Mouse (Mus musculus): Measurements from ENCODE around the gene Steap3.

Gene Steap3

DNA sequence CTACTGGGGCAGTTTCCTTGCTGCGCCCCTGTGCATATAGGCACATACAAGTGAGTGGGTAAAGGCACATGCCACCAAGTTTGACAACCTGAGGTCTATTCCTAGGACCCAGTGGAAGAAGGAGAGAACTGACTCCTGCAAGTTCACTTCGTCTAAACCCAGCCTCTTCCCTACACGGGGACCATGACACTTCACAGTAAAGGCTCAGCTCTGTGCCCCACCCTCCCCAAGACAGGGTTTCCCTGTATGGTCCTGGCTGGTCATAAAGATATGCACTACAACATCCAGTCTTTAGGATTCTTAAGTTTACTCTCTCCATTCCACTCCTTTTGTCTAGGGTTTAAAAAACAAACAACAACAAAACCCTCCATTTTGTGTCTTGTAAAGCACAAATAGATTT lies 21.9 kb downstream of the Steap3 start:
- no peak for DNase-seq (ENCODE audit: low spot score)

DNA sequence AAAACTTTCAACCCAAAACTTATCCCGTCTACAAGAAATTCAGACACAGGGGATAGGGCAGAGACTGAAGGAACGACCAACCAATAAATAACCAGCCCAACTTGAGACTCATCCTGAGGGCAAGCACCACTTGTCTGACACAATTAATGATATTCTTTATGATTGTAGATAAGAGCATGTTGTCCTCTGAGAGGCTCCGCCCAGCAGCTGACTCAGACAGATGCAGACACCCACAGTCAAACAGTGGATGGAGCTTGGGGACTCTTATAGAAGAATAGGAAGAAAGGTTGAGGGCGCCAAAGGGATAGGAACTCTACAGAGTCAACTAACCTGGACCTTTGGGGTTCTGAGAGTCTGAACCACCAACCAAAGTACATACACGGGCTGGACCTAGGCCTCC lies 22.7 kb downstream of the Steap3 start:
- no peak for DNase-seq (ENCODE audit: low spot score)

DNA sequence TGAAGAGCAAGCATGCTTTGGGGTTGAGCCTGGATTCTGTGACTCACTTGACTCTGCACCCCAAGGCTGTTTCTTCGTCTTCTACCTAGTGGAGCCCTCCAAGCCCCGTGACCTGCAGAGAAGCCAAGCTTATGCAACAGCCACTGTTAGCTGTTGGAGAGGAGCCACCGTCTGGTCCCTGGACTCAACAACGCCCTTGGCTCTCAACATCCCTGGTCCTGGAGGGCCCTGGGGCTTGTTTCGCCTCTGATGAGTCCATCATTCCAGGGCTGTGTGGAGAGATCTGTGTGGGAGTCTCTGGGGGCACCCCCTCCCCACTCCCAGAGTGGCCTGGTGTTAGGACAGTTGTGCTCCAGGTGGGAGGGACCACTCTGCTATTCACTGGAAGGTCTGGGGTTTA lies 24.3 kb downstream of the Steap3 start:
- peak; percentile 75 for DNase-seq (ENCODE audit: low spot score)

DNA sequence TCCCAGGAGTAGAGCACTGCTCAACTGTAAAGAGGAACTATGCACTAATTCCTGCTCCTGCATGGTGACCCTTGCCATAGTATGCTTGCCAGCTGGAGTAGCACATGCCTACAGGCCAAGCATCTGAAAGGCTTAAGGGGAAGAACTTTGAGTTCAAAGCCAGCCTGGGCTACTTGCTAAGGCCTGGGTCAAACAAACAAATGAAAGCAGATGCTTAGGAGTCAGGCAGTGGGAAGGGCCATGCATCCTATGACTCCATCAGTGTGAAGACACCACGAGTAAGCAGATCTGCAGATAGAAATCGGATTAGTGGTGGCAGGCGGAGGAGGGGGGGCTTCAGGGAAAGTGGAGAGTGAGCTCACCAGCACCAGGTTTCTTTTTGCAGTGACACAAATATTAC lies 25.2 kb downstream of the Steap3 start:
- no peak for DNase-seq (ENCODE audit: low spot score)

DNA sequence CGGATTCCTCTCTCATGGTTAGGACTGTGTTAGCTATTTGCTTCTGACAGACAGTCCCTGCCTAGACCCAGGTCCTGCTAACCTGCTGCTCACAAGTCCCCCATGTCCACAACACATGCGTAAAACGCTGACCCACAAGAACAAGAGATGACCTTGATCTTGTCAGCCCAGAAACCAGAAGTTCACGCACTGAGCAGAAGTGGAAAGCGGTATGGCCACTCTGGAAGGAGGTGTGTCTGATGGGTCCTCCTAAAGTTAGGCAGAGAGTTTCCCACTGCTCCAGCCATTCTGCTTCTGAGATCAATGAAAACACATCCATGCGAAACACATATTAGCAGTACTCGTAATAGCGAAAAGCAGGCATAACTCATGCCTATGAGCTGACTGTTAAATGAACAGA lies 25.6 kb downstream of the Steap3 start:
- DNase-seq (ENCODE audit: low spot score) = no peak

DNA sequence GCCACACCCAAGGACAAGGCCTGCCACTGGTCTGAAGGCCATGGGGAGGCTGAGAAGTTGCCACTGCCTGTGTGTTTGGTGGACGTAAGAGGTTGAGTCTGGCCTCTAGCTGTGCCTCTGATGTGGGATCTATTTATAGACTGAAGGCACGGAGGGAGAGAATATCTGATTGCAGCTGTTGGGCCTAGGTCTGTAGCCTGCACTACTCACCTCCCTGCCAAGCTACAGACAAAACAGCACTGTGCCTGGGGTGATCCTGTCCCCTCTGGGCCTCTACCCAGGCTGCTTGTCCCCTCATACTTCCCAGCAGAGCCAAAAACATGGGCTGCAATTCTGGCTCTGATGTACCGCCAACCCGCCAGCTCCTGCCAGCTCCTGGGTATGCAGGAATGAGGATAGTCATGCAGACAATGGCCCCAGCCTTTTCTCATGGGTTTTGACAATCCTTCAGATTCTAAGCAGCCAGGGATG lies 26.8 kb downstream of the Steap3 start:
- DNase-seq (ENCODE audit: low spot score) = peak; percentile 45

DNA sequence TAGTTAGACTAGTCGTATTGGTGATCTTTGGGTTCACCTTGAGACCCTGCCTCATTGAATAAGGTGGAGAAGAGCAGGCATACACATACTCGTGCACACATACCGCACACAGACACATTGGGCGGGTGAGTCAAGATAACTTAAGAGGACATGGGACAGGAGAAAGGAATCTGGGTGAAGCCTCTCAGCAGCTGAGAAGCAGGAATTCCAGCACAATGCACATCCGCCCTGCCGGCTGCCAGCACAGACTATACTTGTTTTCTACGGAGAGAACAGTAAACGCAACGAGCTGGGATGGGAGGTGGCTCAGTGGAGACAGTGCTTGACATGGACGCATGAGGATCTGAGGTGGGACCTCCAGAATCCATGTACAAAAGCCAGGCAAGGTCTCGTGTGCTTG lies 27.9 kb downstream of the Steap3 start:
- no peak for DNase-seq (ENCODE audit: low spot score)

DNA sequence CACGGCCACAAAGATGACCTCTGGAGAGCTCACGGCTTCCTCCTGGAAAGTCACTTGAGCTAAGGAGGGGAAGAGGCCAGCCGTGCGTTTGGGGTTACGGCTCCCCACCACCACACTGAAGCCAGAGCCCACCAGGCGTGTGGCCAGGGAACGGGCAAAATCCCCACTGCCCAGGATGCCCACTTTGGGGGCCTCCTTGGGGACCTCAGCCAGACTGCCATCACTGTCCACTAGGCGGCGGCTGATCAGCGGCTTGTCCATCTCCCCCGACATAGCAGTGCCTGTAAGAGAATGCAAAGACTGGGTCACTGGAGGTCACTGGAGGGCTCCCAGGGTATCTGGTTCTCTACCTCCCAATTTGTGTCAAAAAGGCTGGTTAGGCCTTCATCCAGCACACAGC lies 28.5 kb downstream of the Steap3 start:
- DNase-seq (ENCODE audit: low spot score) = no peak

DNA sequence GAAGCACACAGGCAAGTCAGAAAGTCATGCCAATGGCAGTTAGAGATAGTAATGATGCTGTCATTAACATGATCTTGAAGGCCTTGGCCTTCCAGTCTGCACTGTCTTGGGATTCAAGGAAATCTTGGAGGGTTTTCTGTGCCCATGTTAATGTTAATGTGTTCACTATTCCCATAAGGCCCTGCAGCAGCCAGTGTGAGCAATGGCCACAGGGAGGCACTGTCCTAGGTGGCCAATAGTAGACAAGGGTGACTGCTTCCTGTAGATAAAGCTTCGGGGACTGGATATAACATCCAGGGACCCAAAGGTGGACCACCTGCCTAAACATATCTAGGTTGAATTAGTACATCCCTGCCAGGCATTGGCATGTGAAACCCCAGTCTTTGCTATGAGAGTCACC lies 35.4 kb downstream of the Steap3 start:
- DNase-seq (ENCODE audit: low spot score) = no peak

DNA sequence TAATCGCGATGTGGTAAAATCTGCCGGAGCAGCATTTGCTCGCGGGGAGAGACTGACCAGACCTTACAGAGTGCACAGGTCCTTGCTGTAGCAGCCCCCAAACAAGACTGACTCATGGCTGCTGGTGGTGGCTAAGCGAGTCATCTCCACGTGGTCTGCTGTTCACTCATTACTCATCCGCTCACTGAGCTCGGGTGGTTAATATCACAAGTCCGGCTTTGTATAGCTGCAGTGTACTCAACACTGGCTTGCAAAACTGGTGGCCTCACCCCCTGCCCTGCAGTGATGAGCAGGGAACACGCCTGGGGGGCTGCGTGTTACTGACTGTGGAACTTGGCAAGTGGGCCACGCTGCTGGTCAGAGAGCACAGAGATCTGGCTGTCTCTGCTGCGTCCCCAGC lies 36.1 kb downstream of the Steap3 start:
- no peak for DNase-seq (ENCODE audit: low spot score)

DNA sequence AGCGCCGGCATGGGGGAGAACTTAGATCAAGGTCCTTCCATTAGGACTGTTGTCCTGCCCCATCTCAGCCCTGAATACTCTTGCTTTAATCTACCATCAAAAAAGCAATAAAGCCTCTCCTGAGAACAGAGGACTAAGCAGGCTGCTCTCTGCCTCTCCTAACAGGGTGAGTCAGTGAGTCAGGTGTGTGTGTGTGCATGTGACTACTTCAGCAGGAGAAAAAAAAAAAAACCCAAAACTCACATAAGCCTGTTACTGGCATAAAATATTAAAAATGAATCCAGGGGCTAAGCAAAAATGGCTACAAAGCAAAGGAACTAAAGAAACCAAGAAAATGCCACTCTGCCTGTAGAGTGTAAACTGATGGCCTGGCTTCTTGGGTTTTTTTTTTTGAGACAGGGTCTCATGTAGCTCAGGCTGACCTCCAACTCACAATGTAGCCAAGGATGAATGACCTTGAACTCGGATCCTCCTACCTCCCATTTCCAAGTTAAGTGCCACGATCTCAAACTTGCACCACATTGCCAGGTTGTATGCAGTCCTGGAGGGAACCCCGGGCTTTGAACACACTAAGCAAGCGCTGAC lies 36.8 kb downstream of the Steap3 start:
- no peak for DNase-seq (ENCODE audit: low spot score)

DNA sequence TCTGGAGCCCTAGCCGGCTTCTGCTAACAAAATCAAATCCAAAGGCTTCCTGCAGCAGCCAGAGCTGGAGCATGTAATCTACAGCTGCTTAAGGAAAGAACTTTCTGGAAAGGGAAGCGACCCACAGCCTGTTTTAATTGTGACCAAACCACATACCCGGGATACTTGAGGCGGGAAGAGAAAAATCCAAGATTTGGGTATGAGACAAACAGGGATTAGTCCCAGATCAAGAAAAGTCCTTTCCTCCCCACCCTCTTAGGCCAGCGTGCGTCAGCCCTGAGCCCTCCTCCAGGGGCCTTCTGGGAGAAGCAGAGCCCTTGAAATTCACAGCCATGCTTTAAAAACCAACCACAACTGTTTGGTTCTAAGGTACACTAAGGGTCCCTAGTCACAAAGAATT lies 40.3 kb downstream of the Steap3 start:
- no peak for DNase-seq (ENCODE audit: low spot score)

DNA sequence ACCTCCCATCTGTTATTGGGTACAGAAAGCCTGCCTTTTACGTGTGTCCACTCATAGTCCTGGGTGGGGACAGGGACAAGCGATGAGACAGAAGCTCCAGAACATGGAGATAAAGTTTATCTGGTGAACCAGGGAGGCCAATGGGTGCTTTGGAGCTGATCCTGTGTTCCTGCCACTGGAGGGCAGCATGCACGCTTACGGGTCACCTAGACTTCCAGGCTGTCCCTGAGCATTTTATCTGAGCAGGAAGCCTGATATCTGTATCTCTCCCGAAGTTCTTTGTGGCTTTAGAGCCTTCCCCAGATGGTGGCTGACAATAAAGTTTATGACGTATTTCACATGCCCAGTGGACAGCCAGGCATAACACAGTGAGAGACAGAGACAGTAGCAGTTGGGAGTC lies 41.2 kb downstream of the Steap3 start:
- no peak for DNase-seq (ENCODE audit: low spot score)

DNA sequence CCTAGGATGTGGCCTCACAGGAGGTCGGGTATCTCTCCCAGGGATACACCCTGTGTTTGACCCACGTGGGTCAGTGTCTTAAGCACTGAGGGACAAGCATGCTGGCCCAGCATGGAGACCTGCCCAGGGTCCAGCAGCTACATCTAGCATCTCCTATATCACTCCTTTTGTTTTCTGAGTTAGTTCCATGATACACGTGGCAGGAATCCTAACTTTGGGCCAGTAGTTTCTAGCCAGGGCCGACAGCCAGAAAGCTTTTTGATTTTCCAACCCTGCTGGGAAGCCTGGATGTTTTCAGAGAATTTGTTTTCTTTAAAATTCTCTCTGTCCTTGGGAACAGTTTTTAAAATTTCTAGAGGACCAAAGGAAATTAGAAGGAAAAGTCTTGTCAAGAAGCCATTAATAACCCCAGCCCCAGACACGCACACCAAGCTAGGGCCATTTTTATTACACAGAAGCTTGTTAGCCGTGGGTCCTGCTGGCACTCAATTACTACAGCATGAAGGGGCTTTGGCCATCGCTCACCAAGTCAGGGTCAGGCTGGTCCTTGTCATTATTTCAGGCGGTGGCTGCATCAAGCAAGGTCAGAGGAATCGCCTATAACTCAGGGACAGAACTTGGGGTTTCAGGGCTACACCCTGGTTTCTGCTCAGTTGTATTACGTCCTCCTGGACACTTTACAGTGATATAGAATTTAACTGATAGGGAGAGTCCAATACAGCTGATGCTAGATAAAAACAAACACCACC lies 42.6 kb downstream of the Steap3 start:
- DNase-seq (ENCODE audit: low spot score) = no peak

DNA sequence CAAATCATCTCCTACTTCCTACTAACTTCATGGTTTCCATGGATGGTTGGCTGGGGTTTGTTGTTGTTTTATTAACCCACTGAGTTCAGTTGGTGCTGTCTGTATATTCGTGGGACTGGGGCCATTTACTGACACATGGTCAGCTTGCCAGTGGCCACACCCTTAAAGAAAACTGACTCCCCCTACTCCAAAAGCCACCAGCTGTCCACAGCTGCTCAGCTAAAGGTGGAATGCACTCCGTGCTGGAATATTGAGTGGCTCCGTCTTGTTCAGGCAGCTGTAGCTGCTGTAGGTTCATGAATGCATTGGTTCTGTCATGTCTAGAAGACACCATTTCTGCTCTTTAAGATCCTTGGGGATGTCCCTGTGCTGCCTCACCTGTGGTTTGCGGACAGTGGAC lies 48.9 kb downstream of the Steap3 start:
- DNase-seq (ENCODE audit: low spot score) = no peak

DNA sequence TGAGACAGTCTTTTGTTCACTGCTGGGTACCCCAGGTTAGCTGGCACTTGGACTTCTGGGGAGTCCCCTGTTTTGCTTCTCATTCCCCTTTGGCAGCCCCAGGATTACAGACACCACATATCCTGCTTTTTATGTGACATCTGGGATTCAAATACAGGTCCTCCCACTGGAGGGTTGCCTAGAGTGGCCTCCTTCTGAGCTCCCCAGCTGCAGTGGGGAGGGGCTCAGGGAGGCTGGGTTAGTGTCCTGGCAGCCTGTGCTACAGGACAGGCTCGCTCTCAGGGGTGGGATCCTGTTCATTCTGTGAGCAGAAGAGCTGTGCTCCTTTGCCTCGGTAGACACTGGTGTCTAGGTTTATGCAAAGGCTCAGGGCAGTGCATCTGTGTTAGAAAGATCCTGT lies 51.2 kb downstream of the Steap3 start:
- no peak for DNase-seq (ENCODE audit: low spot score)

DNA sequence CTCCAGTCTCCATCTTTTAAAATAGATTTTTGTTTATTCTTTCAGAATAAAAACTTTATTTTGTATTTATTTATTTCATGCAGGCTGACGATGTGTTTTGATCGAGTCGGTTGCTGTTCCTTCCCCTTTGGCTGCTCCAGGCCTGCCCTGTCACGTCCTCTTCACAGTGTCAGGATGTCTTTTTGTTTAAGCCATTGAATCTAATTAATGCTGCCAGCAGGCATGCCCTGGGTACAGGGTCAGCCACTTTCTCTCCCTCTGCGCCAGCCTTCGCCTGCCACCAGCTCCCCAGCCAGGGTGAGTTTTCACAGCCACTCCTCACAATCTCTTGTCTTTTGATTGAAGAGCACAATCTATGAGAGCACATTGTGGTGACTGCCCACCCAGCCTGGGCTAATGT lies 51.7 kb downstream of the Steap3 start:
- DNase-seq (ENCODE audit: low spot score) = no peak

DNA sequence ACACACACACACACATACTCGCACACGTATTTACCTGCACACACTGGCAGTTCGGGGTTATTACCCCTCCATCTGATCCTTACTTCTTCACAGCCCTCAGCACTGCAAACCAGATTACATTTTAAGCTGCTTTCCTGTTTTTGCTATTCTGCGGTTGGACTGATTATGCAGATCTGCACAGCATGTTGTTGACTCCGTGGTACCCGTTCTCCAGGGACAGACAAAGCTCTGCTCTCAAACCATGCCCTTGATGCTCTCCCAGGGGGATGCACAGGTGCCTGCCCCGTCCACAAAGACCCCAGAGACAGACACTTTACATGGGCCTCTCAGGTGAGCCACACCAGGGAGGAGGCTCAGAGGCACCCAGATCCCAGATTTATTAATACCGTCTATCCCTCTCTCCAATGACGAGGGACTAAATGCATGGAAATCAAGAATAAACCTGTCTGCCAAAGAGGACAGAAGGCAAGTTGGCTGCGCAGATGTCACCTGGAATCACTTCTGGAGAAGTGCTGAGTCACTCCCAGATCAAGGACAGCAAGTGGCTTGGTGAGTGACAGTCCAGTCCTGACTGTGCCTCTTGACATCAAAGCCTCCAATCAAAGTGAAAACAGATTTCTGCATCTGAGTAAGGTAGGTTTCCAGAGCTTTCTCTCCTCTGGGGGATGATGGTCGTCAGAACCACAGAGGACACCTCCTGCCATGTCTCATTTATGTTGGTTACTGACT lies 63.8 kb downstream of the Steap3 start:
- no peak for DNase-seq (ENCODE audit: low spot score)

DNA sequence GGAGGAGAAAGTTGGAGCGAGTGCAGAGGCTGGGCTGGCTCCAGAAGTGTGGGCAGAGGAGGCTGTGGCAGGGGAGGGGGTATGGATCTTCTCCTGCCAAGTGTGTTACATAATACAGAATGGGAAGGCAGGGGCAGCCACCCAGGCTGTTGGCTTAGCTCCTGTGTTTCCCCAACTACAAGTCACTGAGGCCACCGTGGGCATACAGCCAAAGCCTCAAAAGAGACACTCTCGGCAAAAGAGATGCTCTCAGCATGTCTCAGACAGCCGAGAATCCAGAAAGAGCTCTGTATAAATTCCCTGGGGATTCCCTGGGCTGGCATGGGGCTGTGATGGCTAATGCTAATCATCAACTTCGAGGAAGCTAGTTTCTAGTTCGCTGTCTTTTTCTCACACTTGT lies 64.9 kb downstream of the Steap3 start:
- DNase-seq (ENCODE audit: low spot score) = no peak

DNA sequence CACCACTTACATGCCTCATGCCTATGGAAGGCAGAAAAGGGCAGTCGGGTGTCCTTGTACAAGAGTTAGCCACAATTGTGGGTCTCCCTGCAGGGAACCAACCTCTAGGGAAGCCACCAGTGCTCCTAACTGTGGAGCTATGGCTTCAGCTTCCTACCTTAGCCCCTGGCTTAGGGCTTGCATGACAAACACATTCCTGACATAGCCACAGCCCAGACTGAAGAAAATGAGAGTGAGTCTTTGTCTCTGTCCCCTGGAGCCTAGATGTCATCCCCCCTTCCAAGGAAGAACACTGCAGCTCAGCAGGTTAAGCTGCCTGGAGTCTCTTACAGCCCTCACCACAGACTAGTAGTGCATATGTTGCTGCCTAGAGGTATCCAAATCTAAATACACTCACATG lies 67.7 kb downstream of the Steap3 start:
- no peak for DNase-seq (ENCODE audit: low spot score)

DNA sequence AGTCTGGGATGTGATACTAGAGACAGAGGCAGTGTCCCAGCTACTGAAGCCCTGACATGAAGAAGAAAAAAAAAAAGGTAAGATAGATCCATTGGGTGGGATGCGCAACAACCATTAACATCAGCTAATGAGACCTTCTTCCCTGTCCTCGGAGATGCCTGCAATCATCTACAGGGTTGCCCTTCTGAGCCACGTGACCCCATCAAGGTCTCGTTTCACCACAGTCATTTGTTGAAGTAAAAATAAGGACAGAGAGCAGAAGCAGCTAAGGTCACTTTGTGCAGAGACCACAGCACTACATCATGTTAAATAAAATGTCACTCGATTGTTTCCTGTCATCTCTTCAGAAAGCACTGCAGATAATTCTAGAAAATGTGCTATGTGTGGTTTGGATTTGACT lies 68.7 kb downstream of the Steap3 start:
- no peak for DNase-seq (ENCODE audit: low spot score)

DNA sequence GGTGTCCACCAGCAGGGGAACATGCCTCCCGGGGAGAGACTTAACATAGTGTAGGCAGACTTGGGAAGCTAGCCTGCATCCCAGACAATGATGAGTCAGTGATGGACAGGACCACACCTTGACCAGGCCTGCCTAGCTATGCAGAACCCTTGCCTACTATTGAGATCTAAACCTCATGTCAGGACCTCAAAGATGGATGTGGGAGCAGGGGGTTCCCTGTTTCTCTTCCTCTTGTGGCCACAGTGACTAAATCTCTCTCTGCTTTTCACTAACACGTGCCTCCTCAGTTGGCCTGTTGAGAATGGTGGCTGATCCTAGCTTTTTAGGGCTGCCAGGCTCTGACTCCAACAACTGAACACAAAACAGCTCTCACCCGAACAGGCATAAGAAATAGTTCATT lies 70.0 kb downstream of the Steap3 start:
- DNase-seq (ENCODE audit: low spot score) = no peak

DNA sequence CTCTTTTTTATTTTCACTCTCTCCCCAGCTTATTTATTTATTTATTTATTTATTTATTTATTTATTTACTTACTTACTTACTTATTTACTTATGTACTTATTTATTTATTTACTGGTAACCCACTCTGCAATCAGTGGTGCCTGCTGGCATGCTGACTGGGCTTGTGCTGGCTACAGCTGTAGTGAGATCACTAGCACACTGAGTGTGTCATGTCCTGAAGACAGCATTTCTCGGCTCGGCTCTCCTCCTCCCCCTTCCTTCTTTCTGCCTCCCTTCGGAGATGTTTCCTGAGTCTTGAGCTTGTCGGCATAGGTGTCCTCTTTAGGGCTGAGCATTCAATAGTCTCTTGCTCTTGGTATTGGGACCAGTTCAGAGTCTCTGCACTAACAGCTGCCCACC lies 73.6 kb downstream of the Steap3 start:
- DNase-seq (ENCODE audit: low spot score) = no peak

DNA sequence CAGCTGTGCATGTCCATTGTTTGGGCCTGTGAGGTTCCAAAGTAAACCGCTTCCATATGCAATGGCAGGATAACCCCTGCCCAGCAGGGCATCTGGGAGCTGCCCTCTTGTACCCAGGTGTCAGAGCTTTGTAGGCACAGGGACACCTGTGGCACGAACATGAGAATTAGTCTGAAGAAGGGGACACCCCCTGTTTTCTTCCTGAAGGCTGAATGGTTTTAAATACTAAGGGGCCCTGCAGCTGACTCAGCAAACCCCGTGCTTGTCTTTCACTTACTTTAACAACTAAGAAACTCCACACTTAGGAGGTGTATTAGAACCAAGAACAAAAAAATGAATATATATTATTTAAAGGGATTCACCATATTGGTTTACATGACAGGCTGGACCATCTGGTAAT lies 74.4 kb downstream of the Steap3 start:
- DNase-seq (ENCODE audit: low spot score) = no peak

Data from lung, postnatal 25 days (tissue).